Mouse (Mus musculus): Measurements from ENCODE around the gene Olfr995.

DNA sequence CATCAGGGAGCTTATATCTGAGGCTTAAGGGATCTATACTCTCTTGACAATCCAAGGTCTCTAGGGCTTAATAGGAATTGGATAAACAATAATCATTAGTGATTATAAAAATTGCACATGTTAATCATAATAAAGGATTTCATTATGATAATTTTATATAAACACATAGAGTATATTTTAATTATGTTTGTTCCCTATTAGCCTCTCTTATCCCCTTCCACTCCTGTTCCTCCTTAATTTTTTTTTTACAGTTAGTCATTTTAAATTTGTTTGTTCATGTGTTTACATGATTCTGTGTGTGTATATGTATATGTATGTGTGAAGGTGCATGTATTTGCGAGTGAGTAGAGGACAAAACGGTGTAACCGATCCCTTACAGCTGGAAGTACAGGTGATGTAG, 7.1 kb downstream of the Olfr995 start, which contains the start of gene Olfr994:
- TF ChIP-seq CTCF (IDR thresholded peaks at IDR 0.05; ENCODE audit: low read depth, low read length): no peak
- TF ChIP-seq POLR2A (IDR thresholded peaks at IDR 0.05; ENCODE audit: borderline replicate concordance, low read depth, low read length): no peak

Measured in bone marrow macrophage, adult 2 months (primary cell).